Mouse (Mus musculus): Measurements from ENCODE around the gene Pik3r5. TPM values are rescaled to one million over a fixed set of nuclear protein-coding genes. Genes with fewer than 3 reads are reported as not detected.

Pik3r5 gene
- total and polyA plus RNA-seq, 3 experiments: 3.5 to 9.4 (median 5.7) TPM

DNA sequence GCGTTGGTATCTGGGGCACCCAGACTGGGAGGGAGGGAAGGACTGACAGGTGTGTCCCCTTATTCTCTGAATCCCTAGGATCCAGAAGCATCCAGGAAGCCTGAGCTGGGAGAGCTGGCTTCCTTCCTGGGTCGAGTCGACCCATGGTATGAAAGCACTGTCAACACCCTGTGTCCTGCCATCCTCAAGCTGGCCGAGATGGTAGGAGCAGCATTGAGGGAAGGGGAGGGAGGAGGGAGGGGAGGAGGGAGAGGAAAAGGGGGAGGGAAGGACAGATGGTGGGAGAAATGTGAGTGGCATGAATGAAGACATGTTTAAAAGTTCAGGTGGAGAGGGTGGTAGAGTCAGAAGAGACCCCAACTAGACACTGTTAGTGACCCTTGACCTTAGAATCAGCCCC is 104.1 kb downstream of the Pik3r5 start:
- in situ Hi-C loops (cut with MboI; ENCODE audit: low pct_ligation_motif_present, low pct_unique_long_range_greater_than_20kb, low sequenced_read_pairs) (no loop called here), dilution Hi-C loops (cut with MboI; ENCODE audit: extremely low pct_ligation_motif_present, extremely low pct_unique_long_range_greater_than_20kb, low sequenced_read_pairs) (no loop called here)
- DNase-seq (ENCODE audit: extremely low read depth): no peak

DNA sequence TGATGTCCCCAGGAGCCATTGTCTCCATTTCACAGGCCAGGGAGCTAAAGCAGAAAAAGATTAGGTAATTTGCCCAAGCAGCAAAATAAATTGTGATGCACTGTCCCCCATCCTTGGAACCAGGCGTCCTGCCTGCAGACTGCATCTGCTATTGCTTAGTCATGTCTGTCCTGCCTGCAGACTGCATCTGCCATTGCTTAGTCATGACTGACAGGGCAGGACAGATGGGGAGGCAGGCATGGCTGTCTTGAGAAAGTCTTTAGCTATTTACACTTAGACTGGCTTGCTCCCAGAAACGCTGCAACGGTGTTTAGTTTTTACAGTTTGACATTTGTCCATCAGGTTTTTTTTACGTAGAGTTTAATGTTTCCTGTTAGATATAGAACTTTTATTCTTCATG is 104.5 kb downstream of the Pik3r5 start:
- Histone ChIP-seq H3K4me2 (ENCODE audit: insufficient read depth, low read depth, poor library complexity, severe bottlenecking) (no peak overlapping the region), H3K36me3 (replicated peaks in 1 of 2; ENCODE audit: control insufficient read depth in 1 of 2, insufficient read depth in 1 of 2, low read length in 1 of 2) (peaks cover 83 to 99% of the 10 kb centered on the region in 2 experiments), H3K9me3 (replicated peaks; ENCODE audit: low read length) (no peaks in the 10 kb centered on the region), H3K9ac (ENCODE audit: insufficient read depth, low read depth) (no peak overlapping the region), H3K27me3 (replicated peaks) (no peaks in the 10 kb centered on the region), H3K79me2 (replicated peaks; ENCODE audit: control insufficient read depth, extremely low read depth, insufficient read depth, poor library complexity, severe bottlenecking) (no peaks in the 10 kb centered on the region), H3K4me3 (replicated peaks in 1 of 3; ENCODE audit: low read depth in 2 of 3, low read length in 2 of 3, poor library complexity in 1 of 3) (no peak overlapping the region), H3K27ac (ENCODE audit: insufficient read depth, low read depth) (no peak overlapping the region), H3K4me1 (ENCODE audit: control insufficient read depth in 1 of 2, insufficient read depth in 2 of 2) (peaks cover 0 to 9% of the 10 kb centered on the region in 2 experiments; a peak in 2 of 4 replicates)
- dilution Hi-C loops (cut with MboI; ENCODE audit: extremely low pct_ligation_motif_present, extremely low pct_unique_long_range_greater_than_20kb, low sequenced_read_pairs) (no loop called here), in situ Hi-C loops (cut with MboI; ENCODE audit: low pct_ligation_motif_present, low pct_unique_long_range_greater_than_20kb, low sequenced_read_pairs) (no loop called here)
- peak; percentile 66 for TF ChIP-seq HCFC1 (IDR thresholded peaks at IDR 0.05; ENCODE audit: low read depth, low read length)
- TF ChIP-seq IRF4 (IDR thresholded peaks at IDR 0.05; ENCODE audit: low read depth, low read length): no peak
- no peak for TF ChIP-seq MAZ (IDR thresholded peaks at IDR 0.05; ENCODE audit: low read depth, low read length)
- TF ChIP-seq SMC3 (IDR thresholded peaks at IDR 0.05; ENCODE audit: low read depth, low read length): 0 out of 2 replicates have a peak, but pooled peaks have one; percentile 8
- DNase-seq (ENCODE audit: extremely low read depth): peak; percentile 47

More for the DNA sequence above, 104.1 kb downstream of the Pik3r5 start:
- no peak overlapping the region for H3K9ac ChIP-seq (ENCODE audit: insufficient read depth, low read depth)
- no peaks in the 10 kb centered on the region for H3K9me3 ChIP-seq (replicated peaks; ENCODE audit: low read length)
- no peaks in the 10 kb centered on the region for H3K27me3 ChIP-seq (replicated peaks)
- peaks cover 84 to 99% of the 10 kb centered on the region in 2 experiments for H3K36me3 ChIP-seq (replicated peaks in 1 of 2; ENCODE audit: control insufficient read depth in 1 of 2, insufficient read depth in 1 of 2, low read length in 1 of 2)
- TF ChIP-seq BHLHE40 (IDR thresholded peaks at IDR 0.05; ENCODE audit: low read depth, low read length) (no peak), ZMIZ1 (IDR thresholded peaks at IDR 0.05; ENCODE audit: low read depth, low read length) (no peak), MAX (IDR thresholded peaks at IDR 0.05; ENCODE audit: low read length) (no peak), MAZ (IDR thresholded peaks at IDR 0.05; ENCODE audit: low read depth, low read length) (no peak), TBP (conservative IDR thresholded peaks at IDR 0.05; ENCODE audit: low read depth, low read length) (no peak), ZC3H11A (IDR thresholded peaks at IDR 0.05; ENCODE audit: low read depth, low read length) (no peak), CHD2 (IDR thresholded peaks at IDR 0.05; ENCODE audit: low read length) (no peak), RCOR1 (conservative IDR thresholded peaks at IDR 0.05; ENCODE audit: low read depth, low read length) (no peak), MYC (IDR thresholded peaks at IDR 0.05; ENCODE audit: low read depth, low read length) (no peak), USF2 (conservative IDR thresholded peaks at IDR 0.05; ENCODE audit: low read depth, low read length) (no peak), USF1 (IDR thresholded peaks at IDR 0.05; ENCODE audit: low read depth, low read length) (no peak), SMC3 (IDR thresholded peaks at IDR 0.05; ENCODE audit: low read depth, low read length) (no peak)
- no peak overlapping the region for H3K27ac ChIP-seq (ENCODE audit: insufficient read depth, low read depth)
- H3K4me2 ChIP-seq (ENCODE audit: insufficient read depth, low read depth, poor library complexity, severe bottlenecking): no peak overlapping the region
- no peak overlapping the region for H3K4me3 ChIP-seq (replicated peaks in 1 of 3; ENCODE audit: low read depth in 2 of 3, low read length in 2 of 3, poor library complexity in 1 of 3)
- peaks cover 0 to 13% of the 10 kb centered on the region in 2 experiments; a peak in 2 of 4 replicates for H3K4me1 ChIP-seq (ENCODE audit: control insufficient read depth in 1 of 2, insufficient read depth in 2 of 2)
- no peaks in the 10 kb centered on the region for H3K79me2 ChIP-seq (replicated peaks; ENCODE audit: control insufficient read depth, extremely low read depth, insufficient read depth, poor library complexity, severe bottlenecking)

Data from CH12.LX (cell line).